Mouse (Mus musculus) hindbrain, embryonic 12.5 days (tissue): Measurements from ENCODE around the gene Kmt5c. TPM values are rescaled to one million over a fixed set of nuclear protein-coding genes. Genes with fewer than 3 reads are reported as not detected.
A peak's percentile ranks its signal among the peaks of the same experiment; 100 is the strongest.

ENCODE experiments used
- ATAC-seq: fragments of 200-750 bp; cut with Nextera tagmentation; 2 replicates; pipeline ENCODE4 v1.8.0; 2017; ENCODE audit warnings: moderate TSS enrichment; ENCODE audit not compliant: low FRiP score
- H3K27ac ChIP-seq: fragments of 300-500 bp; sonication (generic); 2 replicates; pipeline ENCODE4 v1.5.1; 2016; ENCODE audit warnings: mild to moderate bottlenecking
- H3K27me3 ChIP-seq: fragments of 300-500 bp; sonication (generic); 2 replicates; pipeline ENCODE4 v1.6.1; 2016; ENCODE audit warnings: mild to moderate bottlenecking
- H3K36me3 ChIP-seq: fragments of 300-500 bp; sonication (generic); 2 replicates; pipeline ENCODE4 v1.6.1; 2016; ENCODE audit warnings: mild to moderate bottlenecking
- H3K4me1 ChIP-seq: fragments of 300-500 bp; sonication (generic); 2 replicates; pipeline ENCODE4 v1.6.1; 2016
- H3K4me2 ChIP-seq: fragments of 300-500 bp; sonication (generic); replicated peaks from 2 replicates; pipeline ENCODE4 v1.6.1; 2016; ENCODE audit warnings: mild to moderate bottlenecking
- H3K4me3 ChIP-seq: fragments of 300-500 bp; sonication (generic); 2 replicates; pipeline ENCODE4 v1.5.1; 2016; ENCODE audit warnings: mild to moderate bottlenecking
- H3K9ac ChIP-seq: fragments of 300-500 bp; sonication (generic); 2 replicates; pipeline ENCODE4 v1.6.1; 2016; ENCODE audit warnings: mild to moderate bottlenecking, moderate library complexity
- H3K9me3 ChIP-seq: fragments of 300-500 bp; sonication (generic); replicated peaks from 2 replicates; pipeline ENCODE4 v1.6.1; 2016; ENCODE audit warnings: mild to moderate bottlenecking
- WGBS: fragments of 180-500 bp; shearing (Covaris S2); methylation state at CpG from one replicate; pipeline ENCODE4 v1.1.7; 2016; 5-methylcytosine and 5-hydroxymethylcytosine counted together
- polyA plus RNA-seq: library from polyadenylated mRNA; unstranded; fragments of >200 nt; fragmentation: Nextera tagmentation; extraction: Ambion mirVana; gene quantifications from 2 replicates; pipeline ENCODE4 v1.2.1, GENCODE M21; 2016

Kmt5c gene
- polyA plus RNA-seq, 1 experiment from 2014 or later = 91.5 TPM

- peaks cover 26% of the 10 kb centered on the region for H3K36me3 ChIP-seq
- H3K27ac ChIP-seq = no peak overlapping the region
- no peak overlapping the region for H3K9ac ChIP-seq
- H3K4me1 ChIP-seq = peaks cover 25% of the 10 kb centered on the region
- 0 out of 2 replicates have a peak, but pooled peaks cover 6% of the 10 kb centered on the region for H3K27me3 ChIP-seq
- no peaks in the 10 kb centered on the region for H3K9me3 ChIP-seq
- H3K4me2 ChIP-seq = no peak overlapping the region
- no peak overlapping the region for H3K4me3 ChIP-seq
- WGBS = 83% methylated on average over 4 of the region's 4 CpGs
- ATAC-seq = no peak
Observed at GRCm38 (mm10) chr7:4748321-4748720, 8.4 kb downstream of the Kmt5c start.

DNA sequence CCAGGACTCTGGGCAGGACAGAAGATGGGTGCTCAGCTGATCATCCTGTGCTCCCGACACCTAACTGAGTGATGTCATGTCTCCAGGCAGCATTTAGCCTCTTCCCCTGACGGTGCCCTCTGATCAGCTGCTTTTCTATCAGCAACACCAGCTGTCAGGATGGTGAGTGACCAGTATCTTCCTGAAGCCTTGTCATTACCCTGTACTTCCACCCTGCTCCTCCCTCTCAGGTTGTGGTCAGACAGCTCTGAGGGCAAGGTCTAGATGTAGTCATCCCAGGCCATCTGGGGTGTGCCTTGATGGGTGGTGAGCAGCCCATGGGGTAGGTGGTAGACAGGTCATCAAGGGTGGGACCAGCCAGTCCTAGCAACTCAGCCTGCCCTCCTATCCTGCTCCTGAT lies 9.3 kb downstream of the Kmt5c start:
- no peak overlapping the region for H3K4me2 ChIP-seq
- no peak for ATAC-seq
- no peak overlapping the region for H3K4me3 ChIP-seq
- no peak overlapping the region for H3K27ac ChIP-seq
- peaks cover 26% of the 10 kb centered on the region for H3K36me3 ChIP-seq
- 86% methylated on average over 2 of the region's 2 CpGs for WGBS
- H3K27me3 ChIP-seq = peaks cover 8% of the 10 kb centered on the region; the same call in 1 of the 2 replicates
- no peaks in the 10 kb centered on the region for H3K9me3 ChIP-seq
- H3K9ac ChIP-seq = no peak overlapping the region
- H3K4me1 ChIP-seq = peaks cover 25% of the 10 kb centered on the region

DNA sequence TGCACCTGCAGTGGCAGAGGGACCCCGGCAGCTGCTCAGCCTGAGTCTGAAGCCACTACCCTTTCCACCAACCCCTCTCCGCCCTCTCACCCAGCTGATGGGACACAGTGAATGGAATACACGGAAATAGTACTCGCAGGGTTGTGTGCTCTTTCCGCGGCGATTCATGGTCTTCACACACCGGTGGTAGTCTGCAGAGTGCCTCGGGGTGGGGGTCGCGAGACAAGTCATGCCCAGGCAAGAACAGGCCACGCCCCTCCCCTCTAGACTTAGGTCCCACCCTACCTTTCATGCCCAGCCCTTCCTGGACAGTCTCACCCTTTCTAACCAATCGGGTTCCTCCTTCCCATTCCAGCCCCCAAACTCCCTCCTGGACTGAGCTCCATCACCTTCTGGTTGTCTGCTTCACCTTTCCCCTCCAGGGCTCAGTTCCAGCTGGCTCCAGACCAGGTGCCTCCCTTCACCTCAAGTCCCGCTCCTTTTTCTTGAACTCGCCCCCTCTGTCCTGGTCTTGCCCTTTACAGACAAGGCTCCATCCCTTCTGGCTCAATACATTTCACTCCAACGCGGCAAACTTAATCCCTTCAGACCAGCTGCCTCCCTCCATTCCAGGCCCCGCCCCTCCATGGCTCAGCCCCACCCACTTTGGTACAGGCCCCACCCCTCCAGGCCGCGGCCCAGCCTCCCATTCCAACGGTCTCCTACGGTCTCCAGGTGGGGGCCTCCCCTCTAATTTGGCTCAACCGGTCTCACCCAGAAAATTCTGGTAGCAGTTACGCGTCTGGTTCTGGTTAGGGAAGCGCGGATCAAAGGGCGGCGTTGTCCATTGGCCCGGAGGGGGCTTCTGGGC lies 12.3 kb downstream of the Kmt5c start:
- Histone ChIP-seq H3K36me3 (peaks cover under 1% of the 10 kb centered on the region; the same call in 1 of the 2 replicates), H3K27me3 (peaks cover 8% of the 10 kb centered on the region; the same call in 1 of the 2 replicates), H3K9ac (peak overlapping the region; percentile 23; the same call in 1 of the 2 replicates), H3K9me3 (no peaks in the 10 kb centered on the region), H3K4me2 (peak overlapping the region; percentile 50), H3K4me3 (peak overlapping the region; percentile 32), H3K4me1 (peaks cover 20% of the 10 kb centered on the region), H3K27ac (no peak overlapping the region)
- 3% methylated on average over 30 of the region's 30 CpGs for WGBS
- ATAC-seq = peak; percentile 65

GRCm38 (mm10) chr7:4752821-4753570 lies 13.1 kb downstream of the Kmt5c start, which contains the start of gene Cox6b2:
Gene Cox6b2, minus strand, starts transcription at chr7:4753094.
- Histone ChIP-seq H3K27ac (no peak within 1 kb of the TSS), H3K4me3 (peak within 1 kb of the TSS; percentile 32), H3K9me3 (no peaks in the 10 kb centered on the region), H3K4me2 (peak within 1 kb of the TSS; percentile 50), H3K36me3 (no peaks in the 10 kb centered on the region), H3K4me1 (peaks cover 20% of the 10 kb centered on the region), H3K9ac (peak within 1 kb of the TSS; percentile 23; the same call in 1 of the 2 replicates), H3K27me3 (peaks cover 8% of the 10 kb centered on the region; the same call in 1 of the 2 replicates)
- WGBS = 4% methylated on average over 24 of the region's 24 CpGs
- ATAC-seq = peak; percentile 90

GRCm38 (mm10) chr7:4759670-4760069 lies 19.8 kb downstream of the Kmt5c start:
- Histone ChIP-seq H3K27ac (no peak overlapping the region), H3K4me2 (no peak overlapping the region), H3K36me3 (no peaks in the 10 kb centered on the region), H3K27me3 (no peaks in the 10 kb centered on the region), H3K4me3 (no peak overlapping the region), H3K4me1 (no peaks in the 10 kb centered on the region), H3K9ac (no peak overlapping the region), H3K9me3 (no peaks in the 10 kb centered on the region)
- no peak for ATAC-seq
- 39% methylated on average over 1 of the region's 1 CpGs for WGBS

DNA sequence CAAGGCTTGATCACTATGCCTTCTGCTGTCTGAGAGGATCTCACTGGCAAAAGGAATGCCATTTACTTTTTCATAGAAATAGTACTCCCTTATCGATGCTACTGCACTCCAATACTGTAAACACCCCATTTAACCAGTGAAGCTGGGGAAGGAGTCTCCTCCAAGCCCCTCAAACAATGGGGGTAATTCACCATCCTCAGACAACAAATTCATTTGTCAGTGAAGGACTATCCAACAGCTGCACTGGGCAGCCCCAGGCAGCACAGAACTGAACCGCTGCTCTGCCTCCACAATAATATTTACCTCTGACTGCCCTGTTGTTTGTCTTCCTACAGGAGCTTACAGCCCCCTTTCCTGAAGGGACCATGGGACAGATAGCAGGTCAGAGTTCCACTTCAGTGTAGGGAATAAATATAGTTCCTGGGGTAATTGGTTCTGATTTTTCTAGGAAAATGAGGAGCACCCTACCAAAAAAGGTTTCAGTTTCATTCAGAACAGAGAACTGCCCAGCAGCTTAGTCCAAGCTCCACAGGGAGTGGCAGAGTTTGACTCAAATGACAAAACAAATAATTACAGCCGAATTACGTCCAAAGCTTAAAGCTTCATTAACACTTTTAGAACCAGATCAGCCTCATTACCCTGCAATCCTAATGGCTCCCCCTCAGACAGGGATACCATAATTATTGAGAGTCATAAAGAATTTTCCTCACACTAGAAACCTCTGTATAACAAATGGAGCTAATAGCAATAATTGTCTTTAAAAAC lies 25.2 kb downstream of the Kmt5c start:
- 24% methylated on average over 4 of the region's 4 CpGs for WGBS
- Histone ChIP-seq H3K36me3 (no peaks in the 10 kb centered on the region), H3K4me2 (no peak overlapping the region), H3K9me3 (no peaks in the 10 kb centered on the region), H3K27me3 (no peaks in the 10 kb centered on the region), H3K4me3 (no peak overlapping the region), H3K27ac (no peak overlapping the region), H3K9ac (no peak overlapping the region), H3K4me1 (no peaks in the 10 kb centered on the region)
- ATAC-seq = no peak

GRCm38 (mm10) chr7:4771202-4771601 lies 31.3 kb downstream of the Kmt5c start, which contains the start of gene Fam71e2:
Gene Fam71e2, minus strand, starts transcription at chr7:4771302.
- Histone ChIP-seq H3K27me3 (peaks cover 18% of the 10 kb centered on the region), H3K9ac (no peak within 1 kb of the TSS), H3K9me3 (no peaks in the 10 kb centered on the region), H3K4me3 (no peak within 1 kb of the TSS), H3K4me2 (no peak within 1 kb of the TSS), H3K4me1 (no peaks in the 10 kb centered on the region), H3K27ac (no peak within 1 kb of the TSS), H3K36me3 (no peaks in the 10 kb centered on the region)
- 74% methylated on average over 3 of the region's 5 CpGs for WGBS
- ATAC-seq = no peak

GRCm38 (mm10) chr7:4776131-4776530 lies 36.2 kb downstream of the Kmt5c start:
- WGBS = 48% methylated on average over 10 of the region's 10 CpGs
- Histone ChIP-seq H3K4me1 (peaks cover 15% of the 10 kb centered on the region), H3K4me2 (no peak overlapping the region), H3K4me3 (no peak overlapping the region), H3K27ac (no peak overlapping the region), H3K9ac (no peak overlapping the region), H3K9me3 (no peaks in the 10 kb centered on the region), H3K36me3 (no peaks in the 10 kb centered on the region), H3K27me3 (peaks cover 66% of the 10 kb centered on the region)
- no peak for ATAC-seq

DNA sequence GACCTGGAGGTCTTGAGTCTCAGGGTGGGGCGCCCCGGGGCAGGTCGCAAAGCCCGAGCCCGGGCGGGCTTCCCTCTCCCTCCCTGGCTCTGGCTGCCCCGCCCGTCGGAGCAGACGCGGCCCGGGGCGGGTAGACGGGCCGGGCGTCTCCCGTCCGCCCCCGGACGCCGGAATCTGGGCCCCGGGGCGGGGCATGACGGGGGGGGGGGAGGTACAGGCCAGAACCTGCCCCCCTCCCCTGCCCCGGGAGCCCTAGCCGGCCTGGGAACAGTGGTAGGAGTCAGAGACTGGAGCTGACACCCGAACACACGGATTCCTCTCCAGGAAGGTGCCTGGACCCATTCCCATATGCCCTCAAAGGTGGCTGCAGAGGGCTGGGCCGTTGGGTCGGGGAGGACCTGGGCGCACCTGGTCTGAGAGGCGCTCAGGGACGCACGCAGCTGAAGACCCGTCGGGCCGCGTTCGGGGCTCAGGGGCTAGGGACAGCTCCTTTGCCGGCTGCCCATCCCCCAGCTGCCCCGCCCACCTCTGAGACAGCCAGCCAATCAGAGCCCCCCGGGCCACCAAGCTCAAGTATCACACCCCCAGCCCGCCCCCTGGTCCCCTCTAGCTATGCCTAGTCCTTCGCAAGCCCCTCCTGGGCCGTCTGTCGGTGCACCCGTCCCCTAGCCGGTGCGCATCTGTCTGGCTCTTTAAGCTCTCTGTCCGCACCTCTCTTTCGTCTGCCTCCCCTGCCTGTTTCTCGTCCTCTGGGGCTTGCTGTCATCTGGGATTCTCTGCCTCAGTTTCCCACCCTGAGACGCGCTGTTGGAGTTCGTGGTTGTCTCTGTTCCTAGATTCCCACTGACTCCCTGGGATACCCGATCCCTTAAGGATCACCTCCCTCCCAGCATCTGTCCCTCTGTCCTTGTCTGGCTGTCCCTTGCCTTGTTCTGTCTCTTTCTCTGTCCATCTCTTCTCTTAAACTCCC lies 37.2 kb downstream of the Kmt5c start:
- H3K27ac ChIP-seq = no peak overlapping the region
- H3K9ac ChIP-seq = peak overlapping the region; percentile 52
- H3K4me2 ChIP-seq = peak overlapping the region; percentile 51
- H3K4me1 ChIP-seq = peaks cover 15% of the 10 kb centered on the region
- H3K9me3 ChIP-seq = no peaks in the 10 kb centered on the region
- peaks cover 71% of the 10 kb centered on the region for H3K27me3 ChIP-seq
- peak; percentile 75 for ATAC-seq
- H3K36me3 ChIP-seq = no peaks in the 10 kb centered on the region
- 1% methylated on average over 37 of the region's 56 CpGs for whole genome bisulfite sequencing
- H3K4me3 ChIP-seq = peak overlapping the region; percentile 32

DNA sequence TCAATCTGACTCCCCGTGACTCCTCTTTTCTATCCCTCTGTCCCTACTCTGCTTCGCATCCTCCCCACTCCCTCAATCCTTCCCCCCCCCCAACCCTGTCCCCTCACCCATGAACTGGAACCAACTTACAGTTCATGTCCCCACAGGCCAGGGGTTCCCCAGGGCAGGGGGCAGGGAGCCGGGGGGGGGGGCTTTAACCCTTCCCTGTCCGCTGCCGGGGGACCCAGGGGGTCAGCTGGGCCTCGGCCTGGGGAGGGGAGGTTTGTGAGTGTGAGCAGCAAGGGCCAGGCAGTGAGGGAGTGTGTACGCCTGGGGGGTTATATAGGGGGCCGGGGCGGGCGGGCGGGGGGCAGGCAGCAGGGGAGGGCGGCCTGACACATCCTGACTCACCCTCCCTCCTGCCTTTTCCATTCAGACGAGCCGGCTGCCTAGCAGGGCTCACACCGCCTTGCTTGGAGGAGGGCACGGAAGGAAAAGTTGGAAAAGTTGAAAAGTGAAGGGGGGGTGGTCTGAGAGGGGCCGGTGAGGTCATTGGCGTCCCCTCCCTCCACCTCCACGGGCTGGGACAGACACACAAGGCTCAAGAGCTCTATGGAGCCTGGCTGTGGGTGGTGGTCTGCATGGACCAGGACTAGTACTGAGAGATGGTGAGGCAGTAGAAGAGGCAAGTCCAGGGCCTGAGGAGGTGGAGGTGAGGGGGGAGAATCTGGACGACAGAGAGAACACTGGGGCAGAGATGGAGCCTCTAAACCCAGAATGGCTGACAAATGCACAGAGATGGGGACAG lies 38.1 kb downstream of the Kmt5c start:
- 3% methylated on average over 20 of the region's 20 CpGs for WGBS
- Histone ChIP-seq H3K4me1 (peaks cover 15% of the 10 kb centered on the region), H3K4me2 (peak overlapping the region; percentile 51), H3K27me3 (peaks cover 76% of the 10 kb centered on the region), H3K4me3 (no peak overlapping the region), H3K9ac (peak overlapping the region; percentile 36), H3K27ac (no peak overlapping the region), H3K36me3 (no peaks in the 10 kb centered on the region), H3K9me3 (no peaks in the 10 kb centered on the region)
- ATAC-seq = no peak
